Mouse (Mus musculus): ENCODE data around the gene Actl7b. TPM values are rescaled to one million over a fixed set of nuclear protein-coding genes. Genes with fewer than 3 reads are reported as not detected.

Actl7b gene
- polyA plus RNA-seq, 1 experiment = not detected

- WGBS = 54% methylated on average over 5 of the region's 5 CpGs
- Histone ChIP-seq H3K4me1 (ENCODE audit: control insufficient read depth, insufficient read depth, insufficient read length, low read length) (no peaks in the 10 kb centered on the region), H3K27ac (ENCODE audit: insufficient read depth, low read depth, low read length) (no peak overlapping the region), H3K36me3 (ENCODE audit: control insufficient read depth, insufficient read depth, low read length) (no peaks in the 10 kb centered on the region), H3K4me3 (ENCODE audit: low read depth, low read length) (no peak overlapping the region), H3K27me3 (ENCODE audit: control insufficient read depth, insufficient read depth, low read length) (no peaks in the 10 kb centered on the region)
- TF ChIP-seq CTCF (IDR thresholded peaks at IDR 0.05; ENCODE audit: extremely low read depth, insufficient read length, insufficient replicate concordance, low read depth, low read length) = no peak
- TF ChIP-seq POLR2A (IDR thresholded peaks at IDR 0.05; ENCODE audit: low read depth, low read length) = no peak
These were observed 24.4 kb downstream of the Actl7b start for GRCm38 (mm10) chr4:56716801-56717200.

GRCm38 (mm10) chr4:56713155-56713554, 28.1 kb downstream of the Actl7b start:
- no peaks in the 10 kb centered on the region for H3K36me3 ChIP-seq (ENCODE audit: control insufficient read depth, insufficient read depth, low read length)
- no peaks in the 10 kb centered on the region for H3K4me1 ChIP-seq (ENCODE audit: control insufficient read depth, insufficient read depth, insufficient read length, low read length)
- no peaks in the 10 kb centered on the region for H3K27me3 ChIP-seq (ENCODE audit: control insufficient read depth, insufficient read depth, low read length)
- WGBS = 85% methylated on average over 3 of the region's 3 CpGs
- TF ChIP-seq CTCF (IDR thresholded peaks at IDR 0.05; ENCODE audit: extremely low read depth, insufficient read length, insufficient replicate concordance, low read depth, low read length) = no peak
- TF ChIP-seq POLR2A (IDR thresholded peaks at IDR 0.05; ENCODE audit: low read depth, low read length) = no peak
- H3K4me3 ChIP-seq (ENCODE audit: low read depth, low read length) = no peak overlapping the region
- no peak overlapping the region for H3K27ac ChIP-seq (ENCODE audit: insufficient read depth, low read depth, low read length)

- Histone ChIP-seq H3K4me1 (ENCODE audit: control insufficient read depth, insufficient read depth, insufficient read length, low read length) (no peaks in the 10 kb centered on the region), H3K27me3 (ENCODE audit: control insufficient read depth, insufficient read depth, low read length) (no peaks in the 10 kb centered on the region), H3K4me3 (ENCODE audit: low read depth, low read length) (no peak overlapping the region), H3K27ac (ENCODE audit: insufficient read depth, low read depth, low read length) (no peak overlapping the region), H3K36me3 (ENCODE audit: control insufficient read depth, insufficient read depth, low read length) (no peaks in the 10 kb centered on the region)
- TF ChIP-seq CTCF (IDR thresholded peaks at IDR 0.05; ENCODE audit: extremely low read depth, insufficient read length, insufficient replicate concordance, low read depth, low read length) (no peak), POLR2A (IDR thresholded peaks at IDR 0.05; ENCODE audit: low read depth, low read length) (no peak)
- WGBS = 27% methylated on average over 10 of the region's 10 CpGs
These were observed 39.0 kb downstream of the Actl7b start for GRCm38 (mm10) chr4:56702234-56702633.

GRCm38 (mm10) chr4:56698671-56699070, 42.6 kb downstream of the Actl7b start:
- WGBS = 34% methylated on average over 5 of the region's 5 CpGs
- Histone ChIP-seq H3K4me1 (ENCODE audit: control insufficient read depth, insufficient read depth, insufficient read length, low read length) (no peaks in the 10 kb centered on the region), H3K27me3 (ENCODE audit: control insufficient read depth, insufficient read depth, low read length) (no peaks in the 10 kb centered on the region), H3K36me3 (ENCODE audit: control insufficient read depth, insufficient read depth, low read length) (no peaks in the 10 kb centered on the region), H3K4me3 (ENCODE audit: low read depth, low read length) (no peak overlapping the region), H3K27ac (ENCODE audit: insufficient read depth, low read depth, low read length) (no peak overlapping the region)
- TF ChIP-seq POLR2A (IDR thresholded peaks at IDR 0.05; ENCODE audit: low read depth, low read length) (no peak), CTCF (IDR thresholded peaks at IDR 0.05; ENCODE audit: extremely low read depth, insufficient read length, insufficient replicate concordance, low read depth, low read length) (no peak)

GRCm38 (mm10) chr4:56696401-56696800, 44.8 kb downstream of the Actl7b start:
- 81% methylated on average over 7 of the region's 7 CpGs for WGBS
- H3K36me3 ChIP-seq (ENCODE audit: control insufficient read depth, insufficient read depth, low read length) = no peaks in the 10 kb centered on the region
- H3K4me1 ChIP-seq (ENCODE audit: control insufficient read depth, insufficient read depth, insufficient read length, low read length) = no peaks in the 10 kb centered on the region
- TF ChIP-seq POLR2A (IDR thresholded peaks at IDR 0.05; ENCODE audit: low read depth, low read length) = no peak
- TF ChIP-seq CTCF (IDR thresholded peaks at IDR 0.05; ENCODE audit: extremely low read depth, insufficient read length, insufficient replicate concordance, low read depth, low read length) = no peak
- H3K27me3 ChIP-seq (ENCODE audit: control insufficient read depth, insufficient read depth, low read length) = no peaks in the 10 kb centered on the region
- H3K4me3 ChIP-seq (ENCODE audit: low read depth, low read length) = no peak overlapping the region
- no peak overlapping the region for H3K27ac ChIP-seq (ENCODE audit: insufficient read depth, low read depth, low read length)

Other genes with a start within 250 kb of the Actl7b start
- not detected in 2 replicates for gene Gm26657, start 1.4 kb downstream of the Actl7b start, polyA plus RNA-seq (2012; rRNA removed)
- gene Actl7a, start 2.0 kb upstream of the Actl7b start, polyA plus RNA-seq (2012; rRNA removed) = not detected in 2 replicates
- gene Elp1, start 60.9 kb upstream of the Actl7b start, polyA plus RNA-seq (2012; rRNA removed) = 1.9 and 2.6 TPM in 2 replicates
- 0.96 and 1.5 TPM in 2 replicates for gene Fam206a, start 60.9 kb upstream of the Actl7b start, polyA plus RNA-seq (2012; rRNA removed)
- 1.0 and 1.3 TPM in 2 replicates for gene Ctnnal1, start 123.7 kb upstream of the Actl7b start, polyA plus RNA-seq (2012; rRNA removed)
- 3.7 and 8.3 TPM in 2 replicates for gene Tmem245, start 206.0 kb upstream of the Actl7b start, polyA plus RNA-seq (2012; rRNA removed)
- gene Frrs1l, start 248.9 kb upstream of the Actl7b start, polyA plus RNA-seq (2012; rRNA removed) = 0.01 and 0.05 TPM in 2 replicates